Mouse (Mus musculus) spleen, adult 2 months (tissue): ENCODE data around the gene Pmm2. TPM values are rescaled to one million over a fixed set of nuclear protein-coding genes. Genes with fewer than 3 reads are reported as not detected.
A peak's percentile ranks its signal among the peaks of the same experiment; 100 is the strongest.

ENCODE experiments used
- DNase-seq, 2 experiments: peaks; one replicate each; pipeline versions ENCODE4 v3.0.0 to v3.0.0-alpha.2; 2012 to 2021; ENCODE audit warnings: low spot score in 2 of 2, low read depth in 1 of 2
- H3K27ac ChIP-seq: fragments of 200-500 bp; 2 replicates; pipeline ENCODE4 v1.5.1; 2012; ENCODE audit warnings: low read length, inconsistent platforms; ENCODE audit not compliant: insufficient read depth
- H3K27me3 ChIP-seq: fragments of 200-500 bp; 2 replicates; pipeline ENCODE4 v1.6.1; 2012; ENCODE audit warnings: mild to moderate bottlenecking, moderate library complexity, low read length, inconsistent platforms; ENCODE audit not compliant: control insufficient read depth, insufficient read depth
- H3K36me3 ChIP-seq: fragments of 200-500 bp; 2 replicates; pipeline ENCODE4 v1.6.1; 2012; ENCODE audit warnings: mild to moderate bottlenecking, low read length, inconsistent platforms; ENCODE audit not compliant: control insufficient read depth, insufficient read depth
- H3K4me1 ChIP-seq: fragments of 200-500 bp; 2 replicates; pipeline ENCODE4 v1.6.1; 2011; ENCODE audit warnings: inconsistent platforms; ENCODE audit not compliant: control insufficient read depth, insufficient read depth, insufficient read length
- H3K4me3 ChIP-seq: fragments of 200-500 bp; 2 replicates; pipeline ENCODE4 v1.5.1; 2011; ENCODE audit warnings: mild to moderate bottlenecking, inconsistent platforms; ENCODE audit not compliant: insufficient read depth, insufficient read length; ENCODE audit errors: extremely low read depth
- CTCF ChIP-seq: fragments of 200-500 bp; IDR thresholded peaks from 2 replicates; pipeline ENCODE4 v1.5.1; 2011; ENCODE audit warnings: mild to moderate bottlenecking, inconsistent platforms; ENCODE audit not compliant: insufficient read depth, insufficient read length, insufficient replicate concordance; ENCODE audit errors: extremely low read depth
- POLR2A ChIP-seq: fragments of 200-500 bp; IDR thresholded peaks from 2 replicates; pipeline ENCODE4 v1.6.1; 2011; ENCODE audit warnings: low read depth, low read length, inconsistent platforms
- WGBS: fragments of 180-500 bp; shearing (Covaris S2); methylation state at CpG from one replicate; pipeline ENCODE4 v1.1.7; 2018; 5-methylcytosine and 5-hydroxymethylcytosine counted together
- polyA plus RNA-seq: library from polyadenylated mRNA; depleted of rRNA; stranded (reverse); fragments of >200 nt; gene quantifications from 2 replicates; pipeline ENCODE4 v1.2.3, GENCODE M21; 2012; rRNA removed

The Pmm2 gene
- polyA plus RNA-seq, 1 experiment = 50.2 TPM

DNA sequence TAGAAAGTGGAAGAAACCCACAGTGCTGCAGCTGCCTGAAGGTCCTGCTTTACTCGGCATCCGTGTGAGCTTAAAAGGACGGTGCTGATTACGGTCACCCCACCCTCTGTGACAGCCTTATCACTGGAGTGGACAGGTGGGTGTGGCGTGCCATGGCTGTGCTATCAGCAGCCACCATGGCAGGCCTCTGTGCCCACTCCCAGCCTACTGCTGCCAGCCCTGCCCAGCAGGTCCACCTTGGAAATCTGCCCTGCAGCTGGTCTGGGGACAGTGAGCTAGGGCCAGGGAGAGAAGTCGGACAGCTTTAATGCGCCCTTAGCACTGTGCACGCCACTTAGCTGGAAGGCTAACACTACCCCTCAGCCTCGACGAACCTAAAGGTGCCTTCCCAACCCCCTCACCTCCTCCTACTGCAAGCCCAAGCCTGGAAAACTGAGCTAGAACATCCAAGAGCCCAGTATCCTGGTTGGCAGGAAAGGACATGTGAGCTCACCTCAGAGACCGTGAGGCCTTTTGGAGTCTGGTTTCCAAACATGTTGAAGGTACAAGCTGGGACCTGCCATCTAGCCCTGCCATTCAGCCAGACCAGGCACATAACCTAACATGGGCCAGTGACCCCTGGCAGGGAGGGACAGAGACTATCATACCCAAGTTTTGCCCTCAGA, 49.5 kb downstream of the Pmm2 start:
- 88% methylated on average over 11 of the region's 11 CpGs for WGBS
- TF ChIP-seq POLR2A = no peak
- TF ChIP-seq CTCF = no peak
- peaks cover 28% of the 10 kb centered on the region for H3K36me3 ChIP-seq
- no peaks in the 10 kb centered on the region for H3K4me1 ChIP-seq
- no peak overlapping the region for H3K4me3 ChIP-seq
- peak overlapping the region; percentile 47; the same call in 1 of the 2 replicates for H3K27ac ChIP-seq
- no peak for DNase-seq
- H3K27me3 ChIP-seq = no peaks in the 10 kb centered on the region

DNA sequence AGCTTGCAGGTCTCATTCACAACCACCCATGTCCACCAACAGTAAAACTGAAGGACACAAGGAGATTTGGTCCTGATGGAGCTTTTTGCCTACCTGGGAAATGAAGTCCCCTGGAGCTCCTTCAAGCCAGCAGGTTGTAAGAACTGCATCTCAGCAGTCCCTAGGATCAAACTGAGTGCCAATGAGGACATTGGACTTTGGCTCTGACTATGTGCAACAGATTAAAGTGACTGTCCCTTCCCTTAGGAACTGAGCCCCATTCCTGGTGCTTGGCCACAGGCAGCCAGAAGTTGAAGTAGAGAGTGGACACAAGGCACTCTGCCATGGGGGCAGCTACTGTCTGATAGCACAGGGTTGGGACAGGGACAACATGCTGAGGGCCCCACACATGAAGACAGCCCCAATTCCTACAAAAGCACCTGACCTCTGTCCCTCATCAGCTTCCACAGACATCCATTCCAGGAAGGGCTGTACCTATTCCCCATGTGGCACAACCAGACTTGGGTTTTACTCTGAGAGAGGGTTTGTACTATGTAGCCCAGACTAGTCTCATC, 50.2 kb downstream of the Pmm2 start:
- no peak for DNase-seq
- H3K4me1 ChIP-seq = no peaks in the 10 kb centered on the region

DNA sequence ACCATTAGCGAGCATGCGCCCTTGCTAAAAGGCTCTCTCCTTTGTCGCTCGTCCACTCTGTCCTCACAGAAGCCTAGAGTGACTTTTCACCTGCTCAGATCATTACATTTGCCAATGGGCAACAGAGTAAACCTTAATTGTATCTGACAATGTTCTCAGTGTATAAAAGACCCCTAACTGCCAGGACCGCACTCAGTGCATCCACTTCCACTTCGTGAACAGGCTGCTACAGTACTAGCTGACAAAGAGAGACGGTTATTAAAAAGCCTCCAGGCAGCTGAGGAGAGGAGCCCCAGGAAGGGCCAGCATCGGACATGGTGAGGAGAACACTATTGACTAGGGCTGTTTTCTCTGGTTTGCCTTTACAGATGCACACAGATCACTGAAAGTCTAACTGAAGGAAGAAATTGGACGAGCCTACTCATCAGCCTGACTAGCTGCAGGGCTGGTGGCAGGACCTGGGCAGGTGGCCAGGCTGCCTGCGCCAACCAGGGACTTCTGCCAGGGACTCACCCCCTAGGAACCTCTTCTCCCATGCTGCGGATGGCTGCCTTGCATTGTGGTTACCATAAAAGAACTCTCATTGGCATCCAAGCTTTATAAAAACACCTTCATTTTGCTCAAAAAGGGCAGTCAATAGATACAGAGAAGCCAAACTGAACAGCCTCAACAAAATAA, 52.6 kb downstream of the Pmm2 start:
- WGBS = 86% methylated on average over 11 of the region's 11 CpGs
- no peak for TF ChIP-seq CTCF
- TF ChIP-seq POLR2A = no peak
- H3K4me3 ChIP-seq = no peak overlapping the region
- DNase-seq = no peak
- peaks cover 55% of the 10 kb centered on the region for H3K36me3 ChIP-seq
- no peaks in the 10 kb centered on the region for H3K27me3 ChIP-seq
- no peaks in the 10 kb centered on the region for H3K4me1 ChIP-seq
- no peak overlapping the region for H3K27ac ChIP-seq

More for the DNA sequence above, 50.2 kb downstream of the Pmm2 start:
- Histone ChIP-seq H3K27ac (peak overlapping the region; percentile 47; the same call in 1 of the 2 replicates), H3K4me3 (no peak overlapping the region), H3K36me3 (peaks cover 34% of the 10 kb centered on the region), H3K27me3 (no peaks in the 10 kb centered on the region)
- TF ChIP-seq CTCF (no peak), POLR2A (no peak)

DNA sequence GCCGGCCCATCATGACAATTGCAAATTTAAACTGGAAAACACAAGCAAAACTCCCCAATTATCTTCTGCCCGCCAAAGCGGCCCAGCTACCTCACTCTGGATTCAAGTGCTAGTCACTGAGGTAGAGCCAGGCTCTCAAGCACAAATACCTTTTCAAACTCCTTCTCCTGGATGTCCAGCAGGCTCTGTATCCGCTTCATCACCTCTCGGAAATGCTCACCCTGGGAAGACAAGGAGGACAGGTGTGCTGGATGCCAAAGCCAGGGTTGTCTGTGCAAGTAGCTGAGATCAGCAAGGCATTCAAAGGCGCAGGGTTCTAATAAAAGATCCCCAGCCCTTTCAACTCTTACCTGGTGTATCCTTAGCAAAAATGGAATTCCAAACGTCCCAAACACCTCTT, 53.7 kb downstream of the Pmm2 start:
- no peaks in the 10 kb centered on the region for H3K4me1 ChIP-seq
- 95% methylated on average over 7 of the region's 7 CpGs for WGBS
- no peak overlapping the region for H3K27ac ChIP-seq
- TF ChIP-seq CTCF (no peak), POLR2A (no peak)
- DNase-seq = no peak
- H3K27me3 ChIP-seq = no peaks in the 10 kb centered on the region
- peaks cover 58% of the 10 kb centered on the region for H3K36me3 ChIP-seq
- H3K4me3 ChIP-seq = no peak overlapping the region

DNA sequence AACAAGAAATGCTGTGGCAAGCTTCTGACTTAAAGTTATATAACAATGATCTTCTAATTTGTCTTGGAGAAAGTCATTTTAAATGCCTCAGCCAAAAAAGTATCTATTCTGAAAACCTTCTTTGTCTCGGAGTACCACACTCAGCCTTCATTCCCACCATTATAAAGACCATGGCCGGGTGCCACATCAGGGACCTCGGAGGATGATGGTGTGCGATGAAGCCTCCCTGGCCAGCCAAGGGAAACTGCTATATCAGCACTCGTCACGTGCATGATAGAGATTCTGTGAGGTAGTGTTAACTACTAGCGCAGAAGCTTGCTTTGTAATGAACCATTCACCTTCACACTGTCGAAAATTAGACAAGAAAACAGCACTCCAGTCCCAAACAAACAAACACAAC, 62.1 kb downstream of the Pmm2 start:
- TF ChIP-seq CTCF (no peak), POLR2A (no peak)
- Histone ChIP-seq H3K4me3 (no peak overlapping the region), H3K27me3 (no peaks in the 10 kb centered on the region), H3K4me1 (no peaks in the 10 kb centered on the region), H3K36me3 (peaks cover 67% of the 10 kb centered on the region), H3K27ac (no peak overlapping the region)
- no peak for DNase-seq
- 94% methylated on average over 8 of the region's 8 CpGs for WGBS

DNA sequence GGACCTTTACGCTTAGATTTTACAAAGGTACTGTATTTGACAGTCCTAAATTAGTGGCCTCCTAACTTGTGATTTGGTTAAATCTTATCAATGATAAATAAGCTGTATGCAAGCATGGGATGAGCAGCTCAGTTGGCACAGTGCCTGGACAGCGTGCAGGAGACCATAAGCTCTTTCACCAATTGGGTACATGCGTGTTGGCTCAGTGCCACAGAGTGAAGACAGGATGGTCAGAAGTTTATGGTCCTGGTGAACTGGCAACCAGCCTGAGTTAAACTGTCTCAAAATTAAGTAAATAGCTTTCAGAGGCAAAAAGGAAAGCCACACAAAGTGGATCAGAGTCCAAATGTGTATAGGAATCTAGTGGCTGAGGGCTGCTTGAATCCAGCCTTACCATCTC, 63.1 kb downstream of the Pmm2 start:
- no peak for DNase-seq
- Histone ChIP-seq H3K36me3 (peaks cover 64% of the 10 kb centered on the region), H3K27me3 (no peaks in the 10 kb centered on the region), H3K4me1 (no peaks in the 10 kb centered on the region), H3K4me3 (no peak overlapping the region), H3K27ac (no peak overlapping the region)
- TF ChIP-seq CTCF (no peak), POLR2A (no peak)
- WGBS = 91% methylated on average over 3 of the region's 3 CpGs

DNA sequence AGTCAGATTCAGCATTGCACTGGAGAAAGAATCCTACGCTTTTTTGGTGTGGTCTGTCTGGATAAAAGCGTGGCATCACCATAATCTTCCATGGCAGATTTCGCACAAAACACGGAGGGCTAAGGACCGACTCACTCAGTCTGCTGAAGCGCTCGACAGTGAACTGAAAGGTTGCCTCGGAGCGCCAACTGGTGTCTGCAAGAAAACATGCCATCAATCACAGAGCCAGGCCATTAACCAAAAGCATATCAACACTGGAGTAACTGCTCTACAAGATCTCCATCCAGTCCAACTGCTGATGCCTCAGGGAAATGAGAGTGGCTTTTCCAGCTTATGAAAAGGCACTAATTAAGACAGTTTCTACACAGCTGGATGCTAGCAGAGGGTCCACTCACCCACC, 74.5 kb downstream of the Pmm2 start:
- whole genome bisulfite sequencing = 95% methylated on average over 9 of the region's 9 CpGs
- H3K4me3 ChIP-seq = no peak overlapping the region
- no peak overlapping the region for H3K27ac ChIP-seq
- DNase-seq = no peak
- H3K27me3 ChIP-seq = no peaks in the 10 kb centered on the region
- H3K36me3 ChIP-seq = peaks cover 67% of the 10 kb centered on the region
- no peaks in the 10 kb centered on the region for H3K4me1 ChIP-seq
- TF ChIP-seq POLR2A = no peak
- no peak for TF ChIP-seq CTCF

Other genes with a start within 250 kb of the Pmm2 start
- not detected in 2 replicates for gene Tmem114, start 212.5 kb upstream of the Pmm2 start, polyA plus RNA-seq
- 16.8 and 21.7 TPM in 2 replicates for gene Mettl22, start 166.9 kb upstream of the Pmm2 start, polyA plus RNA-seq
- gene Abat, start 124.2 kb upstream of the Pmm2 start, polyA plus RNA-seq = 4.6 and 5.1 TPM in 2 replicates
- 9.7 and 10.4 TPM in 2 replicates for gene Tmem186, start within 50 bp of the Pmm2 start, polyA plus RNA-seq
- 56.5 and 63.1 TPM in 2 replicates for gene Carhsp1, start 34.5 kb downstream of the Pmm2 start, polyA plus RNA-seq
- gene Gm5767, start 43.1 kb downstream of the Pmm2 start, polyA plus RNA-seq = not detected in 2 replicates
- gene Usp7, start 154.6 kb downstream of the Pmm2 start, polyA plus RNA-seq = 22.2 and 26.3 TPM in 2 replicates
- 12.2 and 13.2 TPM in 2 replicates for gene 1810013L24Rik, start 192.4 kb downstream of the Pmm2 start, polyA plus RNA-seq